Mouse (Mus musculus) cerebellum, postnatal 10 days (tissue): ENCODE results near the gene 3110009E18Rik.

Experiments
- DNase-seq, 2 experiments: peaks; one replicate each; pipeline ENCODE4 v3.0.0; 2021; ENCODE audit warnings: mixed read lengths in 2 of 2

3110009E18Rik gene

GRCm38 (mm10) chr1:120105556-120105959 lies 15.4 kb upstream of the 3110009E18Rik start:
- no peak for DNase-seq

GRCm38 (mm10) chr1:120109741-120110432 lies 11.1 kb upstream of the 3110009E18Rik start:
- no peak for DNase-seq

- DNase-seq = no peak
These were observed 9.2 kb upstream of the 3110009E18Rik start for GRCm38 (mm10) chr1:120111766-120112165.

- no peak for DNase-seq
These were observed 8.5 kb upstream of the 3110009E18Rik start for GRCm38 (mm10) chr1:120112251-120113187.

GRCm38 (mm10) chr1:120115671-120116081 lies 5.3 kb upstream of the 3110009E18Rik start:
- DNase-seq = peak; percentile 92 to 93

GRCm38 (mm10) chr1:120116106-120116505 lies 4.9 kb upstream of the 3110009E18Rik start:
- peak; percentile 42 to 43 for DNase-seq

- DNase-seq = no peak
These were observed 2.1 kb upstream of the 3110009E18Rik start for GRCm38 (mm10) chr1:120118854-120119253.

- peak; percentile 24 to 28 for DNase-seq
These were observed 1.6 kb upstream of the 3110009E18Rik start for GRCm38 (mm10) chr1:120119389-120119788.

GRCm38 (mm10) chr1:120120141-120120968 lies 632 bp upstream of the 3110009E18Rik start:
- peak; percentile 56 to 59 for DNase-seq

- no peak for DNase-seq
These were observed 1.0 kb downstream of the 3110009E18Rik start for GRCm38 (mm10) chr1:120121930-120122530.

- DNase-seq = no peak
These were observed 1.8 kb downstream of the 3110009E18Rik start for GRCm38 (mm10) chr1:120122634-120123383.

- DNase-seq = peak in 1 of 2 experiments; percentile 15
These were observed 3.9 kb downstream of the 3110009E18Rik start for GRCm38 (mm10) chr1:120124839-120125238.

- DNase-seq = no peak
These were observed 4.5 kb downstream of the 3110009E18Rik start for GRCm38 (mm10) chr1:120125471-120125870.

- DNase-seq = no peak
These were observed 5.3 kb downstream of the 3110009E18Rik start for GRCm38 (mm10) chr1:120126318-120126717.

GRCm38 (mm10) chr1:120132376-120132775 lies 11.4 kb downstream of the 3110009E18Rik start:
- DNase-seq = no peak

GRCm38 (mm10) chr1:120135934-120136786 lies 15.2 kb downstream of the 3110009E18Rik start:
- DNase-seq = peak; percentile 19 to 23

GRCm38 (mm10) chr1:120138923-120139540 lies 18.0 kb downstream of the 3110009E18Rik start:
- DNase-seq = no peak

- DNase-seq = no peak
These were observed 19.2 kb downstream of the 3110009E18Rik start for GRCm38 (mm10) chr1:120140144-120140693.

- peak; percentile 90 to 93 for DNase-seq
These were observed 21.6 kb downstream of the 3110009E18Rik start for GRCm38 (mm10) chr1:120142551-120142950.
